Mouse (Mus musculus): ENCODE measurements around the gene Ddx41. TPM values are rescaled to one million over a fixed set of nuclear protein-coding genes. Genes with fewer than 3 reads are reported as not detected.

Gene Ddx41
- polyA plus RNA-seq, 1 experiment: 55.2 TPM

- Histone ChIP-seq H3K4me3 (ENCODE audit: low read depth, low read length) (no peak overlapping the region), H3K36me3 (ENCODE audit: control insufficient read depth, insufficient read depth, low read length, poor library complexity, severe bottlenecking) (peaks cover 20% of the 10 kb centered on the region), H3K9me3 (replicated peaks; ENCODE audit: control insufficient read depth, insufficient read depth, low read length, poor library complexity, severe bottlenecking) (no peaks in the 10 kb centered on the region), H3K9ac (ENCODE audit: low read depth, poor library complexity, severe bottlenecking) (no peak overlapping the region), H3K27me3 (ENCODE audit: control insufficient read depth, insufficient read depth, low read length, poor library complexity, severe bottlenecking) (no peaks in the 10 kb centered on the region), H3K27ac (ENCODE audit: insufficient read depth, low read length) (no peak overlapping the region), H3K4me1 (ENCODE audit: control insufficient read depth, insufficient read depth, low read length) (no peaks in the 10 kb centered on the region)
- no peak for TF ChIP-seq CTCF (IDR thresholded peaks at IDR 0.05; ENCODE audit: low read depth, low read length)
- TF ChIP-seq EP300 (IDR thresholded peaks at IDR 0.05; ENCODE audit: insufficient read depth, low read depth, low read length): no peak
- TF ChIP-seq POLR2A (IDR thresholded peaks at IDR 0.05; ENCODE audit: insufficient read depth, low read length): no peak
These were observed 35.9 kb downstream of the Ddx41 start for GRCm38 (mm10) chr13:55500575-55500974.

GRCm38 (mm10) chr13:55498906-55499305 lies 37.6 kb downstream of the Ddx41 start:
- TF ChIP-seq POLR2A (IDR thresholded peaks at IDR 0.05; ENCODE audit: insufficient read depth, low read length): no peak
- no peak for TF ChIP-seq CTCF (IDR thresholded peaks at IDR 0.05; ENCODE audit: low read depth, low read length)
- no peak for TF ChIP-seq EP300 (IDR thresholded peaks at IDR 0.05; ENCODE audit: insufficient read depth, low read depth, low read length)
- Histone ChIP-seq H3K9me3 (replicated peaks; ENCODE audit: control insufficient read depth, insufficient read depth, low read length, poor library complexity, severe bottlenecking) (no peaks in the 10 kb centered on the region), H3K4me1 (ENCODE audit: control insufficient read depth, insufficient read depth, low read length) (no peaks in the 10 kb centered on the region), H3K27ac (ENCODE audit: insufficient read depth, low read length) (no peak overlapping the region), H3K4me3 (ENCODE audit: low read depth, low read length) (no peak overlapping the region), H3K27me3 (ENCODE audit: control insufficient read depth, insufficient read depth, low read length, poor library complexity, severe bottlenecking) (no peaks in the 10 kb centered on the region), H3K36me3 (ENCODE audit: control insufficient read depth, insufficient read depth, low read length, poor library complexity, severe bottlenecking) (peaks cover 13% of the 10 kb centered on the region), H3K9ac (ENCODE audit: low read depth, poor library complexity, severe bottlenecking) (no peak overlapping the region)

GRCm38 (mm10) chr13:55496661-55497060 lies 39.8 kb downstream of the Ddx41 start:
- no peaks in the 10 kb centered on the region for H3K4me1 ChIP-seq (ENCODE audit: control insufficient read depth, insufficient read depth, low read length)
- no peaks in the 10 kb centered on the region for H3K9me3 ChIP-seq (replicated peaks; ENCODE audit: control insufficient read depth, insufficient read depth, low read length, poor library complexity, severe bottlenecking)
- H3K4me3 ChIP-seq (ENCODE audit: low read depth, low read length): no peak overlapping the region
- TF ChIP-seq POLR2A (IDR thresholded peaks at IDR 0.05; ENCODE audit: insufficient read depth, low read length) (no peak), EP300 (IDR thresholded peaks at IDR 0.05; ENCODE audit: insufficient read depth, low read depth, low read length) (no peak), CTCF (IDR thresholded peaks at IDR 0.05; ENCODE audit: low read depth, low read length) (no peak)
- H3K36me3 ChIP-seq (ENCODE audit: control insufficient read depth, insufficient read depth, low read length, poor library complexity, severe bottlenecking): no peaks in the 10 kb centered on the region
- no peaks in the 10 kb centered on the region for H3K27me3 ChIP-seq (ENCODE audit: control insufficient read depth, insufficient read depth, low read length, poor library complexity, severe bottlenecking)
- no peak overlapping the region for H3K9ac ChIP-seq (ENCODE audit: low read depth, poor library complexity, severe bottlenecking)
- no peak overlapping the region for H3K27ac ChIP-seq (ENCODE audit: insufficient read depth, low read length)

GRCm38 (mm10) chr13:55495702-55496101 lies 40.8 kb downstream of the Ddx41 start:
- H3K27ac ChIP-seq (ENCODE audit: insufficient read depth, low read length): no peak overlapping the region
- TF ChIP-seq CTCF (IDR thresholded peaks at IDR 0.05; ENCODE audit: low read depth, low read length) (no peak), EP300 (IDR thresholded peaks at IDR 0.05; ENCODE audit: insufficient read depth, low read depth, low read length) (no peak), POLR2A (IDR thresholded peaks at IDR 0.05; ENCODE audit: insufficient read depth, low read length) (no peak)

GRCm38 (mm10) chr13:55494883-55495621 lies 41.4 kb downstream of the Ddx41 start:
- H3K4me1 ChIP-seq (ENCODE audit: control insufficient read depth, insufficient read depth, low read length): no peaks in the 10 kb centered on the region
- TF ChIP-seq POLR2A (IDR thresholded peaks at IDR 0.05; ENCODE audit: insufficient read depth, low read length): no peak
- no peak for TF ChIP-seq EP300 (IDR thresholded peaks at IDR 0.05; ENCODE audit: insufficient read depth, low read depth, low read length)
- TF ChIP-seq CTCF (IDR thresholded peaks at IDR 0.05; ENCODE audit: low read depth, low read length): no peak
- H3K9me3 ChIP-seq (replicated peaks; ENCODE audit: control insufficient read depth, insufficient read depth, low read length, poor library complexity, severe bottlenecking): no peaks in the 10 kb centered on the region
- no peak overlapping the region for H3K27ac ChIP-seq (ENCODE audit: insufficient read depth, low read length)
- no peak overlapping the region for H3K4me3 ChIP-seq (ENCODE audit: low read depth, low read length)
- H3K9ac ChIP-seq (ENCODE audit: low read depth, poor library complexity, severe bottlenecking): no peak overlapping the region
- H3K36me3 ChIP-seq (ENCODE audit: control insufficient read depth, insufficient read depth, low read length, poor library complexity, severe bottlenecking): no peaks in the 10 kb centered on the region
- H3K27me3 ChIP-seq (ENCODE audit: control insufficient read depth, insufficient read depth, low read length, poor library complexity, severe bottlenecking): no peaks in the 10 kb centered on the region

More at GRCm38 (mm10) chr13:55495702-55496101, 40.8 kb downstream of the Ddx41 start:
- Histone ChIP-seq H3K9ac (ENCODE audit: low read depth, poor library complexity, severe bottlenecking) (no peak overlapping the region), H3K4me1 (ENCODE audit: control insufficient read depth, insufficient read depth, low read length) (no peaks in the 10 kb centered on the region), H3K27me3 (ENCODE audit: control insufficient read depth, insufficient read depth, low read length, poor library complexity, severe bottlenecking) (no peaks in the 10 kb centered on the region), H3K4me3 (ENCODE audit: low read depth, low read length) (no peak overlapping the region), H3K9me3 (replicated peaks; ENCODE audit: control insufficient read depth, insufficient read depth, low read length, poor library complexity, severe bottlenecking) (no peaks in the 10 kb centered on the region), H3K36me3 (ENCODE audit: control insufficient read depth, insufficient read depth, low read length, poor library complexity, severe bottlenecking) (no peaks in the 10 kb centered on the region)

- no peaks in the 10 kb centered on the region for H3K36me3 ChIP-seq (ENCODE audit: control insufficient read depth, insufficient read depth, low read length, poor library complexity, severe bottlenecking)
- no peaks in the 10 kb centered on the region for H3K9me3 ChIP-seq (replicated peaks; ENCODE audit: control insufficient read depth, insufficient read depth, low read length, poor library complexity, severe bottlenecking)
- H3K27ac ChIP-seq (ENCODE audit: insufficient read depth, low read length): no peak overlapping the region
- no peaks in the 10 kb centered on the region for H3K4me1 ChIP-seq (ENCODE audit: control insufficient read depth, insufficient read depth, low read length)
- no peaks in the 10 kb centered on the region for H3K27me3 ChIP-seq (ENCODE audit: control insufficient read depth, insufficient read depth, low read length, poor library complexity, severe bottlenecking)
- no peak overlapping the region for H3K4me3 ChIP-seq (ENCODE audit: low read depth, low read length)
- TF ChIP-seq EP300 (IDR thresholded peaks at IDR 0.05; ENCODE audit: insufficient read depth, low read depth, low read length) (no peak), CTCF (IDR thresholded peaks at IDR 0.05; ENCODE audit: low read depth, low read length) (no peak), POLR2A (IDR thresholded peaks at IDR 0.05; ENCODE audit: insufficient read depth, low read length) (no peak)
- no peak overlapping the region for H3K9ac ChIP-seq (ENCODE audit: low read depth, poor library complexity, severe bottlenecking)
These were observed 42.2 kb downstream of the Ddx41 start for GRCm38 (mm10) chr13:55494257-55494656.
